Comparison of ENCODE assay signal across 28 mouse cellular contexts in genomic region chr3:37914136-37914535, GRCm38 (mm10).
"Had no signal": no experiment of that assay in that cellular context is flagged by ENCODE, and none has a peak within 500 bp of the region (broad histone marks: within the 10 kb centered on the region; RNA-seq: fewer than 3 reads in every experiment).

No protein-coding gene starts in this region.

- H3K4me1 ChIP-seq: forebrain, embryonic 13.5 days; forebrain, embryonic 15.5 days had no signal

- H3K27me3 ChIP-seq: embryonic facial prominence, embryonic 12.5 days; embryonic facial prominence, embryonic 13.5 days; embryonic facial prominence, embryonic 15.5 days; forebrain, embryonic 12.5 days; forebrain, embryonic 13.5 days; forebrain, embryonic 15.5 days had no signal

- H3K27ac ChIP-seq: embryonic facial prominence, embryonic 10.5 days; embryonic facial prominence, embryonic 12.5 days; embryonic facial prominence, embryonic 13.5 days; embryonic facial prominence, embryonic 15.5 days; forebrain, embryonic 10.5 days; forebrain, embryonic 12.5 days; forebrain, embryonic 13.5 days; forebrain, embryonic 15.5 days; gastrocnemius, adult 2 months; heart, adult 2 months had no signal

- H3K36me3 ChIP-seq: embryonic facial prominence, embryonic 10.5 days; embryonic facial prominence, embryonic 12.5 days; embryonic facial prominence, embryonic 13.5 days; embryonic facial prominence, embryonic 15.5 days; forebrain, embryonic 10.5 days; forebrain, embryonic 12.5 days; forebrain, embryonic 15.5 days had no signal

- H3K4me2 ChIP-seq: embryonic facial prominence, embryonic 12.5 days; embryonic facial prominence, embryonic 13.5 days; embryonic facial prominence, embryonic 15.5 days; forebrain, embryonic 12.5 days; forebrain, embryonic 13.5 days; forebrain, embryonic 15.5 days had no signal

- H3K4me3 ChIP-seq: embryonic facial prominence, embryonic 10.5 days; embryonic facial prominence, embryonic 12.5 days; embryonic facial prominence, embryonic 13.5 days; embryonic facial prominence, embryonic 15.5 days; erythroblast, embryonic 14.5 days; forebrain, embryonic 10.5 days; forebrain, embryonic 12.5 days; forebrain, embryonic 13.5 days; forebrain, embryonic 15.5 days; gastrocnemius, adult 2 months; heart, adult 2 months had no signal

- DNase-seq: cerebellum, adult 2 months; cerebellum, adult 8-10 months; cerebellum, adult 9-10 months; cerebellum, adult 9-11 months; cerebellum, postnatal 10 days; cerebellum, postnatal 14 days; cerebellum, postnatal 25 days; cerebellum, postnatal 36 days; embryo, embryonic 11 days; forebrain, postnatal 0 days; gastrocnemius, adult 2 months; gastrocnemius, postnatal 10 days; gastrocnemius, postnatal 14 days; gastrocnemius, postnatal 25 days; gastrocnemius, postnatal 36 days; heart, adult 18-20 months; heart, adult 2 months had no signal

- H3K9ac ChIP-seq: embryonic facial prominence, embryonic 12.5 days; embryonic facial prominence, embryonic 13.5 days; embryonic facial prominence, embryonic 15.5 days; forebrain, embryonic 12.5 days; forebrain, embryonic 13.5 days; forebrain, embryonic 15.5 days; forebrain, postnatal 0 days had no signal

- H3K9me3 ChIP-seq: embryonic facial prominence, embryonic 10.5 days; embryonic facial prominence, embryonic 12.5 days; embryonic facial prominence, embryonic 13.5 days; embryonic facial prominence, embryonic 15.5 days; forebrain, embryonic 10.5 days; forebrain, embryonic 12.5 days; forebrain, embryonic 13.5 days; forebrain, embryonic 15.5 days had no signal

- ATAC-seq: forebrain, embryonic 13.5 days; forebrain, embryonic 14.5 days; forebrain, embryonic 15.5 days; forebrain, embryonic 16.5 days; forebrain, postnatal 0 days had no signal
